Mouse (Mus musculus) thymus, adult 18-20 months (tissue): Measurements from ENCODE around the gene Slc29a4.

Experiments used
- DNase-seq, 2 experiments: peaks; one replicate each; pipeline ENCODE4 v3.0.0; 2022; ENCODE audit warnings: mixed read lengths in 2 of 2

Gene Slc29a4

DNA sequence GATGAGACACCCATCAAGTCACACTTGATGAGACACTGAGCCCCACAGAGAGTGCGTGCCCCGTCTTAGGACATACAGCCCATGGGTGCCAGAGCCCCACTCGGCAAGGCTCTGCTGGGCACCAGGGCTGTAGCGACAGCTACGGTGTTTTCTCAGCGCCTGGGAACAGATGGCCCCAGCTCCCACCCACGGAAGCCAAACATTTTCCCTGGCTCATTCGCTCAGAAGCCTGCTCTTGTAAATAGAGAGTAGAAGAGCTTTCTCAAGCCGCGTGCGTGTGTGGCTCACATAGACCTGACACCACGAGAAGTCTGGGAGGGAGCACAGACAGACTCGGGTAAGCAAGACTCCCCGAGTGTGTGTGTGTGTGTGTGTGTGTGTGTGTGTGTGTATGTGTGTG is at the start of gene Slc29a4:
Gene Slc29a4, plus strand, starts transcription at position 265 of the 400 bp plus-strand sequence.
- DNase-seq, result no peak

DNA sequence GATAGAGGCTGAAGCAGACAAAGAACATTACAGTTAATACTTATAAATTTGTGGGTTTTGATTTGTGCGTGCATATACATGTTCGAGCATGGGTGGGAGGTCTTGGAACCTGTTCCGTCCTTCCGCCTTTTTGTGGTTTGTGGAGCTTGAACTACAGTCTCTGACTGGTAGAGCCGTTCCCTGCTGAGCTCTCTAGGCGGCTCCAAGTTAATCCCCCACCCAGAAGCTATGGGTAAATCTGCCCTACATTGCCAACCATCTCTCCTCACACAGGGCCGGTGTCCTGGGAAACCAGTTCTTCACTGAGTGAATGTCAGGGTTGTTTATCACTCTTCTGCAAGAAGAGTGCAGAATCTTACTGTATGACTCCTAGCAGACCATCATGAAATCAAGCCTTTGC is 44.1 kb upstream of the Slc29a4 start:
- DNase-seq, result no peak

GRCm38 (mm10) chr5:142649460-142650050 is 42.8 kb upstream of the Slc29a4 start:
- no peak for DNase-seq

- no peak for DNase-seq
These were observed 41.9 kb upstream of the Slc29a4 start for GRCm38 (mm10) chr5:142650390-142650789.

GRCm38 (mm10) chr5:142650794-142651497 is 41.4 kb upstream of the Slc29a4 start:
- DNase-seq, result no peak

GRCm38 (mm10) chr5:142652266-142652665 is 40.0 kb upstream of the Slc29a4 start:
- DNase-seq, result no peak

DNA sequence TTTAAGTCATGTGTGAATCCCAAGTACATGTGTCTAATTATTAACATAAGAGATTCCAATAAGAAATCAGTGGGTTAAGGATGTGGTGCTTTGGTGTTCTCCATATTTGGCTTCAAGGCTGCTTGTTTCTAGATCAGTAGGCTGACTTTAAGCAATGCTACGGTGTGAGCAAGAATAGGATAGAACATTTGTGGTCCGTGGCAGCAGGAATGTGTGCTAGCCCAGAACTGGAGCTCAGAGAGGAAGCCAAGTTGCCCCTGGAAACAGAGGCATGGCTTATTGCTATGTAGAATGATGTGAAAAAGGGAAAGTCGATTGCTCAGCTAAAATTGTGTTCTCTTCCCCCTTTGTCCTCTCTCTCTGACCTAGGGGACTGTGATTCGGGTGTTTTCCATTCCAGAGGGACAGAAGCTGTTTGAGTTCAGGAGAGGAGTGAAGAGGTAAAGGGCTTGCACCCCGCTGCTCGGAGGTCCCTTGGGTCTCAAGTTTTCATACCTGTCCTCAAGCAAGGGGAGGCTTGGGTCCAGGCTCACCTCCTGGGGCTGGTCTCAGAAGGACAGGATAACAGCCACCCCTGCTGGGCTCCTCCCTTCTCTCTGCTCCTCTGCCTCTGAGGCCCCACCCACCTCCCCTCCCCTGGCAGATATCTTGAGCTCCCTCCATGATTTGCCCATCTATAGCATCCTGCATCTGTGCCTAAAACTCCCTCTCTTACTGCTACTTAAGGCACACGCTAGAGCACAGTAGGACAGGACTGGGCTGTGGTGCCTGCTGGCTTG is 31.5 kb upstream of the Slc29a4 start:
- DNase-seq, result no peak

GRCm38 (mm10) chr5:142667921-142668320 is 24.4 kb upstream of the Slc29a4 start:
- DNase-seq, result no peak

DNA sequence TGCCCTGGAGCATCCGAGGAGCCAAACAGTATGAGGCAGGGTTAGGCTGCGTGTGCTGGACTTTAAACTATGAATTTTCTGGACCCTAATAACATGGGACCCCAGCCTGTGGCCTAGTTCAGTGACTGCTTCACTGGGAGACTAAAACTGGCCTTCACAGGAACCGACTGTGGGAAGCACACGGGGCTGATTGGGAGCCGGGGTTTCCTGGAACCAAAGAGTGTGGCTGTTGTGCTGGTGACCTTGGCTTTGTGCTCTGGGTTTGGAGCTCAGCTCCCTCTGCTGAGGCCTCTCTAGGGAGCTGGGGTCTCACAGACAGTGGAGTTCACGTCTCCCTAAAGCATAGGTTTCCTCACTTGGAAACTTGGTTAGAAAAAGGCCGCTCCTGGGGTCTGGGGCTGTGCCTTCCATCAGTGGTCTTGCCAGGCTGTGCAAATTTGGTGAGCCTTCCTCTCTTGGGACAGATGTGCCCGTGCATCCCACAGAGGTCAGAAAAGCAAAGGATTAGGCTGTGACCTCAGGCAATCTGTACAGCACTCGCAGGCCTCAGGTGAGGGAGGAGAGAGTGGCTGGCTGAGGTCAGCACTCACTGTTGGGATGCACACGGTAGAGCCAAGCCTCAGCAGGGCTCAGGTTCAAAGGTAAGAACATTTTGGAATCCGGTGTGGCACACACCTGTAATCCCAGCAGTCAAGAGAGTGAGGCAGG is 23.6 kb upstream of the Slc29a4 start:
- no peak for DNase-seq

DNA sequence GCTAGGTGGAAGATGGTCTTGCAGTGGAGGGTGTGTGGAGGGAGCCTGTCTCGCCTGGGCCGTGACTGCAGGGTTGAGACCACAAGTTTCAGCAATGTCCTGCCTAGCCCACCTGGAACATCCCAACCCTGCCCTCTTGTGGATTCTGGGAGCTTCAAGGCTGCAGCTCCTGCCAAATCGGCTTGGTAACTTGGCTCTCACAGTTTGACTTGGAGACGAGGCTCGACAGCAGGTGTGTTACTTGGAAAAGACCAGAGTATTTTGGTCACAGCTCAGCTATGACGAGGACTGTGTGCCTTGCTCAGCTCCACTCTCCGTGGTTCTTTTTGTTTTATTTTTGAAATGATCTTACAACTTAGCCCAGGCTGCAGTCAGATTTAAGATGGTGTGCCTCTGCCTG is 22.6 kb upstream of the Slc29a4 start:
- DNase-seq, result no peak

DNA sequence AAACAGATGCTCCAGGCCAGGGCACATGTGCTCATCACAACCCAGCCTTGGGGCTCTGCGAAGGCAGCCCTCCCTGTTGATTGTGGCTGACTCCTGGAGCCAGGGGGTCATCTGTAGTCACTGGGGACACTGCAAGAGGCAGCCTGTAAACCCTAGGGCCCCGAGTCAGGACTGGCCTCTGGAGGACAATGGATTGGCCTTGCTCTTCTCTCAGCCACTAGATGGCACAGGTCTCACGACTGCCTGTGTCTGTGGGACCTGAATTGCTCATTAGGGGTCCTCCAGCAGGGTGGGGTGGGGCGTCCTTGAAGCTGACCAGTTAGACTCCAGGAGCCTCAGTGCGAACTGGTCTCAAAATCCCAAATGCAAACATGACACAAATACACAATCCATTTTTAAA is 19.2 kb upstream of the Slc29a4 start:
- no peak for DNase-seq

DNA sequence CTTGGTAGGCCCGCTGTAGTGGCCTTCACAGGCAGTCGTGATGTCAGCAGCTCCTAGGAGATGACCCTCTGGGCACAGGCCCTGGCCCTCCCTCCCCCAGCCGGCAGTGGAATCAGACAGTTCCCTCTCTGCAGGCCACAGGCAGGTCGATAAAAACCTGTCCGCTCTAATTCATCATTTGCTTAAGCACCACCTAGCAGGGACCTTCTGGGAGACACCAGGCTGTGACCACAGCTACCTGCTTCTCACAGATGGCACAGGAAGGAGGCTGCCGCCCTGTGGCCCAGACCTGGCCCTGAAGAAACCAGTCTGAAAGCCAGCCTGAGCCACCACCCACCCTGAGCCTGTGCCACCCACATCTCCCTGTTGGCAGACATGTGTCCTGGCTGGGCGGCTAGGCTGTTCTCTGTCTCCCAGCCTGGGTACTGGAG is 14.2 kb upstream of the Slc29a4 start:
- no peak for DNase-seq

- DNase-seq, result no peak
These were observed 13.2 kb upstream of the Slc29a4 start for GRCm38 (mm10) chr5:142679065-142679464.

DNA sequence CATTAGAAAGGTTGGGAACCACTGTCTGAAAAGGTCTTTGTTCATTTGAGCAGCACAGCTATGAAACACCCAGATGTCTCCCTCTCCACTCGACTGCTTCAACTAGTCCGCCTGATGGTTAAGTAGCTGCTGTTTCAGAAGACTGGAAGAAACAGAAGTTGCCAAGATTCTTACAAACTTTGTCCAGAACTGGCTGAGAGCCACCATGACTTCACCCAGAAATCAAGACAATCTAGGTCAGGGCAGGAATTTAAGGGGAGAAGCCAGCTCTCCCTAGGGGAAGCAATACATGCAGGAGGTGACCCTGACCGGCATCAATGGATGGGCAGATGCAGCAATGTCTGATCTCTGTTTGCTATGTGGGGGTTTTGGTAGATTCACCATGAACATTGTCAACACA is 10.4 kb upstream of the Slc29a4 start:
- no peak for DNase-seq

DNA sequence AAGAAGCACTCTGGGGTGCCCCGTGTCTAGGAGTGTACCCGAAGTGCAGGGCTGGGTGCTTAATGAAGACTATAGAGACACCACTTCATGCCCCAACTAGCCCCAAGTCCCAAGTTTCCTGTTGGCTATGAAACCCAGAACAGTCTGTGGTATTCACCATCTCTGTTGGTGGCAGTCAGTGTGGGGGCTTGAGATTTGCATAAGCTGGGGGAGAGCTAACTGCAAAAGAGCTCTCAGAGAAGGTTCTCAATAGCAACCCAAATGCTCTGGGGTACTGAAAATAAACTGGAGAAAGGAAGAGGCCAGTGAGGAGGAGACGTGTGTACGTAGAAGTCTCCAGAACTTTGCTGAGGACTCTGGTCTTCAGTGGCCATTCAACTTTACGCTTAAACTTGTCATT is 9.8 kb upstream of the Slc29a4 start:
- no peak for DNase-seq

DNA sequence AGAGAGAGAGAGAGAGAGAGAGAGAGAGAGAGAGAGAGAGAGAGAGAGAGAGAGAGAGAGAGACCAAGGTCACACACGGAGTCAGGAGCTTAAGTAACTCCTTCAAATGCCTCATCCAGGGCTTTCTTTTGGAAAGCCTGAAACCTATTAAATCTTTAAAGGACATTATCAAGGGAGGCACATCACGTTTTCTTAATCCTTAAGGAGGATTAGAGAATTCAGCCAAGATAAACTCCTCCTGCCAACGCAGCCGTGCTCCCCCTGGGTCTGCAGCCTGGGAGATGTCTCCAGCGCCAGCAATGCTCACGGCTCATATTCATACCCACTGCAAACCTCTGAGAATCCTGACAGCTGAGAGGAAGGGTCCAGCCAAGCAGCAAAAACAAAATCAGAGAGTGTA is 3.4 kb upstream of the Slc29a4 start:
- no peak for DNase-seq

GRCm38 (mm10) chr5:142690343-142690742 is 2.0 kb upstream of the Slc29a4 start:
- DNase-seq, result no peak

- DNase-seq, result no peak
These were observed 842 bp downstream of the Slc29a4 start for GRCm38 (mm10) chr5:142692971-142693737.

DNA sequence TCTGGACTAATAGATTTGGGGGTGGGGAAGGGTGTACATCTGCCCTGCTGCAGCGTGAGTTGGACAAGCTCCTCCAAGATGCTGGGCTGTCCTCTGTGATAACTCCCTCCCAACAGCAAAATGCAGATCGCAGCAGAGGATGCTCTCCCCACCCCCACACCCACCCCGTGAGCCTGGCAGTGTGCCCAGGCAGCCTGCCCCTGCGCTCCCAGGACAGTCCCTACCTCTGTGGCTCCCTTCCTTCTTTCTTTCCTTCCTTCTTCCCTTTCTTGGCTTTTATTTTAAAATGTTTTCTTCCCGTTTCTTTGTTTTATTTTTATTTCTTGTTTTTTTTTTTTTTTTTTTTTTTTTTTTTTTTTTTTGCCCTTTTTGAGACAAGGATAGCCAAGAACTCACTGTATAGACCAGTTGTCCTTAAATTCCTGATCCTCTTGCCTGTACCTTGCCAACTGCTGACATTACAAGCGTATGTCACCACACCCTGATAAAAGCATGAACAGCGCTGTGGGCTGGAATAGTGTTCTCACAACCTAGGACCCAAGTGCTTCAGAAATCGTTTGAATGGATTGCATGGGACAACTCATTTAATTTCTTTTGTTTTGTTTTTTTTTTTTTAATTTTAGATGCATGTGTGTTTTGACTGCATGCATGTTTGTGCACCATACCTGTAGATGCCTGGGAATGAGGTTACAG is 1.6 kb downstream of the Slc29a4 start:
- DNase-seq, result no peak

GRCm38 (mm10) chr5:142694627-142695340 is 2.5 kb downstream of the Slc29a4 start:
- DNase-seq, result no peak

- DNase-seq, result no peak
These were observed 3.9 kb downstream of the Slc29a4 start for GRCm38 (mm10) chr5:142696258-142696657.
